Mouse (Mus musculus) embryo, embryonic 10 days (tissue): ENCODE measurements at regions not wholly inside any gene's neighbourhood (a gene's known extent, or its start where the extent isn't known, plus 50 kb on each side); places are given as distances from the start of the nearest gene placed in this dataset.
A peak's percentile ranks its signal among the peaks of the same experiment; 100 is the strongest.

Experiments used
- DNase-seq: peaks from one replicate; pipeline ENCODE4 v3.0.0-alpha.2; 2015; ENCODE audit warnings: low spot score

DNA sequence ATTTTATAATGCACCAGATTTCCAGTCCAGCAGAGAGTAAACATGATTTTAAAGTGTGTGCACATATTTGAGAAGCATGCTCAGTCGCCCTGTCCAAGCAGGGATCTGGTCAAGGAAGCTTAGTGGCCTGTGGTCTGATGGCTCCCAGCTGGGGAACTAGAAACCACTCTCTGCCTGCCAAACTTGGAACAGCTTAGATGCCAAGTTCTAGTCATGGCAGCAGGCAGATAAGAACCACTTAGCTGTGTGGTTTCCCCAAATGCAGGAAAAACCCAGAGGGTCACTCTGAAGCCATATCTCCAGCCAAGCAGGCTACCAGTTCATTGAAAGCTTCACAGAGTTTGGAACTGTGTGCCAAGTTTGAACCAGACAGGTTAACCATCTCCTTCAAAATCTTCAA is 86.1 kb downstream of the Fam114a2 start:
- no peak for DNase-seq

DNA sequence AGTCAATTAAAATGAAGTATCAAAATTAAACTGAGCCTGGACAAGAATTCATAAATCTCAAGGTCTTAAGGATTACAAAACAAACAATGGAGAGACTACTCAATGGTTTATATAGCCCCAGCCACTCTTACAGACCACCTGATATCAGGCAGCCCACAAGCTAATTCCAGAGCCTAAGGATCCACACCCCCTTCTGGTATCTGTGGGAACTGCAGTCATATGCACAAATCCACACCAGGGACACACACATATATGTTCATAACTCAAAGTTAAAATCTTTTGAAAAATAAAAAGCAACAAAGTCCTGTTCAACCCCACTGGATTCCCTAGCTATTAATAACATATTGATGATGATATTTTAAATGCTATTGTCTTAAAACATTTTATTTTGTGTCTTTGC is 86.5 kb downstream of the Fam114a2 start:
- DNase-seq = no peak

DNA sequence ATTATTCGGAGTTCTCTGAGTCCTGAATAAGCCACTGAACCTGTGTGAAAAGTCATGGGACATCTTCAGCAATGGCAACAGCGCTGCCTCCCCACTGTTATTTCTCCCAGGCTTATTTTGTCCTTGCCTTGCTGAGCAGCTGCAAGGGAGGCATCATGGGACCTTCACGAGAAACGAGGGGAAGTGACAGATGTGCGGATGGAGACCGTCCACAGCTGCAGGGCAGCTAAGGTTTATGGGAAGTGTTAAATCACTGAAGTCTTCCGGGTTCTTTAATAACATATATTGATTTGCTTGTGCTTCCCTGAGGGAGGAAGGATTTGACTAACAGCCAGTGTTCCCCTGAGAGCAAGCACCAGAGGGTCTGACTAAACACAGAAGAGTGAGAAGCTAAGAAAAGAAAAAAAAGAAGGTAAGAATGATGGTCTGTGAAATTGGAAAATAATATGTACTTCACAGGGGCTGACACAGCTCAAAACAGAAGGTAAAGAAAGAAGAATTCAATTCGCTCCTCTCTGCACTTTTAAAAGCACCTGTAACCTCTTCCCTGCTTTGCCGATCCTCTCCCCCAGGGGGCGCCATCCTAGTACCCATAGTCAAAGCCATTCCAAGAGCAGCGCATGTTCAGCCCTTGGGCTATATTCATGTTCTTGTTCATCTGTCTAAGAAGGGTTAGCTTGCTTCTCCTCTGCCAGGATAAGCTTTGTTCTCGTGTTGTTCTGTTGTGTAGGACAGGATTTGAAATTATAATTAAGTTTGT is 92.2 kb downstream of the Fam114a2 start:
- peak; percentile 28 for DNase-seq

DNA sequence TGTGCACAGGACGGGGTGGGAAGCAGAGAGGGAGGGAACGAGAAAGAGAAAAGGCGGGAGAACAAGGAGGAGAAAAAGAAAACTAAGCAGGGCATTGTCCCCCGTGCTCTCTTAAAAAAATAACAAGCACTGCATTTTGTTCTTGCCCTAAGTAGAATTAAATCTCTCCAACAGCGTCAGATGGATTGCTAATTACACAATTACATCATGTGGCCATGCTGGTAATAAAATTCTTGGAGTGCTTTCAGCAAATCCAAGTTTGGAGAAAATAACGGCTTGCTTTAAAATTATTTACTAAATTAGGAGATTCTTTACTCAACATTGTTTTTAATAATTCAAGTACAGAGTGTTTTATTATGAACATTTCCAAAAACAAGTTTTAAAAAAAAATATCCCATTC is 99.0 kb downstream of the Fam114a2 start:
- no peak for DNase-seq

DNA sequence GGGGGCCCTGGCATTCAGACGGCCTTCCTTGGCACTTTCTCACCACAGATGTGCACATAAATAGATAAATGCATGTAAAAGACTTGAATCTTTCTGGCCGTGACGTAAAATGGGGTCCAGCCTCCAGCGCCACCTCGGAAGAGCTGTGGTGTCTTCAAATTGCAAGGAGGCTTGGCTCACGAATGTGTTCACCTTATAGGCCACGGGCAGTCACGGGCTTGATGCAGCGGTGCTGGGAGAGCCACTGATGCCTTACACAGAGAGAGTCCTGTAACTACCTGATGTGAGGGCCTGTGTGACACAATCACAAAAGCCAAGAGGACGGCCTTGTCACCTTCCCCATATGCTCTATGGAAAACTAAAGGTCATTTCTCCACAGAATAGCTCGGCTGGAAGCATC is 102.4 kb downstream of the Fam114a2 start:
- no peak for DNase-seq

DNA sequence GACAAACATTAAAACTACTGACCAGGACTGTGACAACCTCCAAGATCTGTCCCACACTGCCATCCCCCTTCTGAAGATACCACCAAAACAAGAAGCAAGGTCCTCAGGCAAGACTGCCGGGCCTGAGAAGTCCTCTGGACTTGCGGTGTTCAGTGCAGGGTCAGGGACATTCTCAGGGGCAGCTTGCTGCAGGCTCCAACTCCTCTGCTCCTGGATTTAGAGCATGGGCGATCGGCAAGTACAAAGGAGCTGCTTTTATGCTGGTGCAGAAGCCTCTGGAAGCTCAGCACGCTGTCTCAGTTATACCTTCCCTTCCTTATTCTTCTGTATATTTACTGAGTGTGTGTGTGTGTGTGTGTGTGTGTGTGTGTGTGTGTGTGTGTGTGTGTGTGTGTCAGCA is 103.2 kb downstream of the Fam114a2 start:
- no peak for DNase-seq

DNA sequence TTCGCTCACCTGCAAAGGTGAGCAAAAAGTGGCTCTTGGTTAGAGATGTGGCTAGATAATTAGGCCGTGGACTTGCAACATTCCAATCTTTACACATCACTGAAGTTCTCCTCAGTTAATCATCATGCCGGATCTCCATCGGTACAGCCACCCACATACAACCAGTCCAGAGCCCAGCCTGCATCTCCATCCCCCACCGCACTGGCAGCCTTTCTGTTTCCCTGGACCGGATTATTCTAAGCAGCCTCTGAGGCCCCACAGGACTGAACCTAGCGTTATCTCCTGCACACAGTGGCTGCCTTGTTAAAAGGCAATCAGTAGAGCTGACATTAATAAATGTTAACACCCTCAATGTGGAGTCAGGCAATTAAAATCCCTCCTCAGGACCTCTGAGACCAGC is 103.7 kb downstream of the Fam114a2 start:
- DNase-seq = no peak

DNA sequence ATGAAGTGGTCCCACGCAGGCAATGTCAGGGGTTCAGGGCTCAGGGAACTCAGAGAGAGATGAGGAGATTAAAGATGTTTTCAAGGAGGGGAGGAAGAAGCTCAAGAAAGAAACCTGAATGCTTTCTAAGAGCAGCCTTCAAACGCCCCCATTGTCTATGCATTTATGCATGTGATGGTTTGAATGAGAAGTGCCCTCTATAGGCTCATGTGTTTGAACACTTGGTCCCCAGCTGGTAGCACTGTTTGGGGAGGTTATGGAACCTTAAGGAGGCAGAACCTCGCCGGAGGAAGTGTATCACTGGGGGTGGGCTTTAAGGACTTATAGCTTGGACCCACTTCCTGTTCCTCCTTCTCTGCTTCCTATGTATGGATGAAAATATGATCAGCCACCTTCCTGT is 105.1 kb downstream of the Fam114a2 start:
- DNase-seq = no peak

DNA sequence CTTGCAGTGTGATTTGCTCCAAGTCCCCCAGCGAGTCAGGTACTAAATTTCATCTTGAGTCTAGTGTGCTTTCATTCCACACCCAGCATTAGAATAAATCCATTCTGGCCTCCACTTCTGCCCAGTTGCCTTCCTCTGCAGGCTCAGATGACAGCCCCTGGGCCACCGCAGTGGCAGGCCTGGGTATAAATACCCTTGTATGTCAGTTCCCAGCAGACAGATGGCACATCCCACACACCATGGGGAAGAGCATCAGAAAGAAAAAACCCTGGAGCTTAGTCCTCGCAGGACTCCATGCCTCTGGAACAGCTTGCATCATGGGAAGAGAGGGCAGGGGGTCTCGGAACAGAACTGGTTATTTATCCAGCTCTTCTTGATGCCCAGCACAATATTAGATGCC is 105.7 kb downstream of the Fam114a2 start:
- DNase-seq = no peak

DNA sequence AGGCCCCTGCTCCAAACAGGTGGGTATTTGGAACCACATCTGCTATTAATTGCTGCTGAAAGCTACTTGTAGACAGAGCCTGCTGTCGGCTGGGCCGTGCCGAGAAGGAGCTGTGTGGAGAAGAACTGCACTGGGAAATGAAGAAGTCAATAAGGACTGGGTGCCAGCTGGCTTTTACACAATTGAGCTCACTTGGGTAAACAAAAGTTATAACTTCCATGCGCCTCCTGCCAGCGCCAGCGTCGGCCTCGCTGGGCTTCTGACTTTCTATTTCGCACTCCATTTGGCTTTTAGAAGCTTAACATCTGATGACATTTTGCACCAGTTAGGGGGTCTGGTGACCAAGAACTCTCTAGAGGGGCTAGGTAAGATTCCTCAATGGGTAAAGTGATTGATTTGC is 114.2 kb downstream of the Fam114a2 start:
- peak; percentile 18 for DNase-seq

DNA sequence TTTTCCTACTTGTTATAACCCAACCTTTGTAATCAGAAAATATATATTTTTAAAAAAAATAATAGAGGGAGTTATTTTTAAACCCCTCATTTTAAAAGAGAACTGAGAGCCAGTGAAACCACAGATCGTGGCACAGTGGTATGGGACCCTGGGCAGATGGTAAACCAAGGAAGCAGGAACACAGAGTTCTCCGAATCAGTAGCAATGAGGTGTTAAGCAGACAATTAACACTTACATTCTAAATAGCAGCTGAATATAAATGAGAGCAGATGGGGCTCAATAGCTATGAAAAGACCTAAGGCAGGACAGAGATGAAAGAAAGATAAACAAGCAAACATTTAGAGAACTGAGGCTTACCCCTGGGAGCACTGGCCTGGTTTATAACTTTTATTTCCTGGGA is 116.8 kb downstream of the Fam114a2 start:
- no peak for DNase-seq

DNA sequence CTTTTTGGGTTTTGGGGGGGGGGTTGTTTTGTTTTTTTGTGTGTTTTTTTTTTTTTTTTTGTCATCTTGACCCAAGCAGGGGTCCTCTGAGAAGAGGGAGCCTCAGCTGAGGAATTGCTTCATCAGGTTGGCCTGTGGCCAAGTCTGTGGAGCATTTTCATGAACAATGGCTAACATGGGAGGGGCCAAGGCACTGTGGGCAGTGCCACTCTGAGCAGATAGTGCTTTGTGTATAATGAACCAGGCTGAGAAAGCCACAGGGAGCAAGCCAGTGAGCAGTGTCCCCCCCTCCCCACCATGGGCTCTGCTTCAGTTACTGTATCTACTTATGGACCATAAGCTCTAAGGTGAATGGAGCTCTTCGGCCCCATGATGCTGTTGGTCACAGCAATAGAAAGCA is 119.1 kb downstream of the Fam114a2 start:
- no peak for DNase-seq

DNA sequence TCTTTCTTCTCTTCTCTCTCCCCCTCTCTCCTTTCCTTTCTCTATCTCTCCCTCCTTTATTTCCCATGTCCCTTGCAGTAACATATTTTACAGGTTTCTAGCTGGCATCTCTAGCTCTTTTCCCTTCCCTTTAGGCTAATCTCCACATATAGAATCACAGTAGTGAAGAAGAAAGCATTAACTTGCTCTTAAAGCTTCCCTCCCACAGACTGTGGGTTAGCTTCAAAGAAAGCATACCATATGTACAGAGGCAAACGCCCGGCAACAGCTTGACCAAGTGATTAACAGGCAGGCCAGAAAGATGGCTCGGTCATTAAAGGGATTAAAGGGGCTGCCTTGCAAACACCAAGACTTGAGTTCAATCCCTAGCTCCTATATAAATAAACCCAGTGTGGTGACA is 122.0 kb downstream of the Fam114a2 start:
- peak; percentile 13 for DNase-seq

DNA sequence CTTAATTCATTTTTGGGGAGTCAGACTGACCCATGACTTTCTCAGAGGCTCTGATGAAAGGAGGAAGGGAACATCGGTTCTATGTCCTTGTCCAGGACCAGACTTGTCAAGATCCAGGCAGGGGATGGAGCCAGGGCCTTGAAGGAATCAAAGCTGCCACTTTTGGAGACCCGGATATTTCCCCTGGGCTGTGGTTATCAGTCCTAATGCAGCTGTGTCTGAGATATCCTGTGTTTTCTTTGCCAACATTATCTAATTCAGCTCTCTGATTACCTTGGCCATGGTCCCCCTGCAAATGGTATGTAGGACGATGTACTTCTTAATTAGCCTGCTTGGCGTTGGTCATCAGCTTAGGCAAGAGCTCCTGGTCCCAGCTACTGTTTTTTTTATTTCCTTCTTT is 127.6 kb downstream of the Fam114a2 start:
- no peak for DNase-seq
